Mouse (Mus musculus) liver, embryonic 11.5 days (tissue): ENCODE data around the gene Mfap4. TPM values are rescaled to one million over a fixed set of nuclear protein-coding genes. Genes with fewer than 3 reads are reported as not detected.
A peak's percentile ranks its signal among the peaks of the same experiment; 100 is the strongest.

ENCODE experiments used
- ATAC-seq: fragments of 200-750 bp; cut with Nextera tagmentation; replicated peaks from 2 replicates; pipeline ENCODE4 v1.8.0; 2017; ENCODE audit warnings: moderate number of reproducible peaks, mild to moderate bottlenecking, moderate TSS enrichment, moderate library complexity; ENCODE audit not compliant: low FRiP score
- DNase-seq: peaks from one replicate; pipeline ENCODE4 v3.0.0-alpha.2; 2017; ENCODE audit warnings: low spot score
- H3K27ac ChIP-seq: fragments of 300-500 bp; sonication (generic); 2 replicates; pipeline ENCODE4 v1.5.1; 2014; ENCODE audit warnings: mild to moderate bottlenecking, low read depth, low read length, control low read depth
- H3K27me3 ChIP-seq: fragments of 300-500 bp; sonication (generic); replicated peaks from 2 replicates; pipeline ENCODE4 v1.6.1; 2014; ENCODE audit warnings: low read length, mixed read lengths; ENCODE audit not compliant: control insufficient read depth, insufficient read depth
- H3K36me3 ChIP-seq: fragments of 300-500 bp; sonication (generic); 2 replicates; pipeline ENCODE4 v1.6.1; 2014; ENCODE audit warnings: mild to moderate bottlenecking, low read length, moderate library complexity, mixed read lengths; ENCODE audit not compliant: control insufficient read depth, insufficient read depth
- H3K4me1 ChIP-seq: fragments of 300-500 bp; sonication (generic); replicated peaks from 2 replicates; pipeline ENCODE4 v1.6.1; 2014; ENCODE audit warnings: low read length, mixed read lengths; ENCODE audit not compliant: control insufficient read depth, insufficient read depth
- H3K4me2 ChIP-seq: fragments of 300-500 bp; sonication (generic); 2 replicates; pipeline ENCODE4 v1.6.1; 2014; ENCODE audit warnings: mild to moderate bottlenecking, control low read depth, moderate library complexity
- H3K4me3 ChIP-seq: fragments of 300-500 bp; sonication (generic); 2 replicates; pipeline ENCODE4 v1.5.1; 2014; ENCODE audit warnings: low read depth, low read length, control low read depth
- H3K9ac ChIP-seq: fragments of 300-500 bp; sonication (generic); 2 replicates; pipeline ENCODE4 v1.6.1; 2014; ENCODE audit warnings: low read depth, low read length, control low read depth
- H3K9me3 ChIP-seq: fragments of 300-500 bp; sonication (generic); 2 replicates; pipeline ENCODE4 v1.6.1; 2016; ENCODE audit warnings: low read length, inconsistent platforms, mixed read lengths; ENCODE audit not compliant: control insufficient read depth
- WGBS: fragments of 180-500 bp; shearing (Covaris S2); extraction: QIAGEN DNeasy Blood & Tissue Kit; methylation state at CpG from one replicate; pipeline ENCODE4 v1.1.7; 2014; 5-methylcytosine and 5-hydroxymethylcytosine counted together
- polyA plus RNA-seq: library from polyadenylated mRNA; unstranded; fragments of >200 nt; fragmentation: Nextera tagmentation; extraction: Ambion mirVana; gene quantifications from 2 replicates; pipeline ENCODE4 v1.2.1, GENCODE M21; 2014

Gene Mfap4
- 36.5 and 39.1 TPM in 2 replicates for polyA plus RNA-seq

DNA sequence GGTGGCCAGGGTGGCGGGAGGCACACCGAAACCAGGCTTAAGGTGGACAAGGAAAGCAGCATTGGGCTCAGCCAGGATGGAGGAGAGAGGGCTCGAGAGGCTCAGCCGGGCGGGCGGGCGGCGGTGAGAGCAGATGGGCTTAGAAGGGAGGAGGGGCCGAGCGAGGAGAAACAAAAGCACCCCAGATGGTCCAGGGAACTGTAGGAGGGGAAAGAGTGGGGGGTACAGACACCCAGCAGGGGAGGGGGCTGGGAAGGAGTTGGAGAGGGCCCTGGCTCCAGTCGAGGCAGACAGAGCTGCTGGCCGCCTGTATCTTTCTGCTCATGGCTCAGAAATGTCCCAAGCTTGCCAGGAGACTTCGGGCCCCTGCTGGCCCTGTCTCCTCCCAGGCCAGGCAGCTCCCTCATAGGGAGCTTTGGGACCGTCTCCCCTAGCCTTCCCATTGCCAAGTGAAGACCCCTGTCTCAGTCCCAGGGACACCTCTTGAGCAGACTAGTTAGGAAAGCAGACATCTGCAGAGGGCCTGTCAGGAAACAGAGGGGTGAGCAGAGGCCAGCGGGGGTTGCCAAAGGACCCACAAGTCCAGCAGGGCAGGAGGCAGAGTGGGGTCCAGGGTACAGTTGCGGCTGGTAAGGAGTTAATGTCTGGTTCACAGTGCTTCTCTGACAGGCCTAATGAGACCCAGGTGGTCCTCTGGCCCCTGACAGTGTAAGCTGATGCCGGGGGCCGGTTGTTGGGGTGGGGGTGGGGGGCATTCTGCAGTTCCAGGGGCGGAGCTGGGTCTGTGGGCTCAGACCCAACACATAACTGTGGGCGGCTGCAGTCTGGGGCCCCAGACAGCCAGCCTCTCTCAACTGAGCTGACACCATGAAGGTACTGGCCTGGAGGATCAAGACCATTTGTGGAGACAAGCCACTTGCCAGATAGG lies at the start of gene Mfap4:
Gene Mfap4 (plus strand): TSS at position 819 of the 928 bp plus-strand sequence.
- Histone ChIP-seq H3K27me3 (peaks cover 7% of the 10 kb centered on the region; the same call in 1 of the 2 replicates), H3K4me3 (peak within 1 kb of the TSS; percentile 27; the same call in 1 of the 2 replicates), H3K9me3 (no peaks in the 10 kb centered on the region), H3K27ac (peak within 1 kb of the TSS; percentile 85), H3K4me1 (peaks cover 4% of the 10 kb centered on the region), H3K9ac (peak within 1 kb of the TSS; percentile 30; the same call in 1 of the 2 replicates), H3K4me2 (peak within 1 kb of the TSS; percentile 51), H3K36me3 (peaks cover 8% of the 10 kb centered on the region; the same call in 1 of the 2 replicates)
- DNase-seq (peak; percentile 50), ATAC-seq (no peak; the same call in 1 of the 2 replicates)
- 37% methylated on average over 20 of the region's 20 CpGs for WGBS

DNA sequence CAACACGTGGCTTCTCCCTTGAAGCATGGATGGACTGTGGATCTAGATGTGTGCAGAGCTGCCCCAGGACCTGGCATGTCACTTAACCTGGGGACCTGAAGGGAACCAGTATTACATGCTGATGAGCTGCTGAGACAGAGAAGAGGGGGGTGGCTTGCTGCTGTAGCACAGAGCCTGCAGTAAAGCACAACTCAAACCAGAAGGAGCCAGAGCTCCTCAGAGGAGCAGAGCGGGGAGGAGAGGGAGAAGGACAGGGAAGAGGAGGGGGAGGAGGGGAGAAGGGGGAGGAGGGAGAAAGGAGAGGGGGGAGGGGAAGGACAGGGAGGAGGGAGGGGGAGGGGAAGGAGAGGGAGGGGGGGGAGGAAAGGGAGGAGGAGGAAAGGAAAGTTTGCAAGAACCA lies 48.9 kb upstream of the Mfap4 start:
- Histone ChIP-seq H3K27ac (no peak overlapping the region), H3K4me3 (no peak overlapping the region), H3K36me3 (no peaks in the 10 kb centered on the region), H3K4me2 (no peak overlapping the region), H3K9ac (no peak overlapping the region), H3K27me3 (no peaks in the 10 kb centered on the region), H3K9me3 (no peaks in the 10 kb centered on the region), H3K4me1 (no peaks in the 10 kb centered on the region)
- no peak for ATAC-seq
- no peak for DNase-seq
- WGBS: 72% methylated on average over 1 of the region's 2 CpGs

DNA sequence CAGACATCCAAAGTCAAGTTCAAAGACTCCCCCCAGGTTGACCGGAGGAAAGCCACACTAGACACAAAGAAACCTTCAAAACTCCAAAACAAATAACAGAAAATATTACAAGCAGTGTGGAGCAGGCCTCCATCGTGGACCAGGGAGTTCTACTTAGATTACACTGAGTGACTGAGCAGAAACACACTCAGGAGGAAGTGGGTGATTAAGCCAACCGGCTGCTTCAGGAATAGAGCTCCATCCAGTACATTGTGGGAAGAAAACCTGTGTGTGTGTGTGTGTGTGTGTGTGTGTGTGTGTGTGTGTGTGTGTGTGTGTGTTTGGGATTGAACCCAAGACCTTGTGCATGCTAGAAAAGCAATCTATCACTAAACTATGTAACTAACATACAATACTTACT lies 46.1 kb upstream of the Mfap4 start:
- Histone ChIP-seq H3K9ac (no peak overlapping the region), H3K27me3 (no peaks in the 10 kb centered on the region), H3K36me3 (no peaks in the 10 kb centered on the region), H3K27ac (no peak overlapping the region), H3K4me1 (no peaks in the 10 kb centered on the region), H3K4me2 (no peak overlapping the region), H3K4me3 (no peak overlapping the region), H3K9me3 (no peaks in the 10 kb centered on the region)
- no peak for DNase-seq
- ATAC-seq: no peak
- whole genome bisulfite sequencing: 48% methylated on average over 3 of the region's 3 CpGs

DNA sequence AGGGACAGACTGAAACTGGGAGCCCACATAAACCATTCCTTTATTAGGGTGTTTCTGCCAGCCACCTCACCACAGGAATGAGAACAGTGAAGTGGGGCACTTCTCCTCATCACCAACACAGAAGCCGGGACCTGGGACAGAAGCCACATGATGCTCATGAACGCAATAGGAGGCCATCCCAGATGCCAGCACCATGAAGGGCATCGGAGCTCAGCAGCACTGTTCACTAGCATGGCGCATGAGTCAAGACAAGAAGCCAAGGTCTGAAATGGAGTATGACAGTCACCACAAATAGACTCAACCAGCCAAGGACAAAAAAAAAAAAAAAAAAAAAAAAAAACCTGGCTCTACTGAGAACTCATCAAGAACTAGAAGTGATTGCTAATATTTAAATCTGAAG lies 44.8 kb upstream of the Mfap4 start:
- 83% methylated on average over 4 of the region's 4 CpGs for WGBS
- H3K27me3 ChIP-seq: no peaks in the 10 kb centered on the region
- no peak for DNase-seq

DNA sequence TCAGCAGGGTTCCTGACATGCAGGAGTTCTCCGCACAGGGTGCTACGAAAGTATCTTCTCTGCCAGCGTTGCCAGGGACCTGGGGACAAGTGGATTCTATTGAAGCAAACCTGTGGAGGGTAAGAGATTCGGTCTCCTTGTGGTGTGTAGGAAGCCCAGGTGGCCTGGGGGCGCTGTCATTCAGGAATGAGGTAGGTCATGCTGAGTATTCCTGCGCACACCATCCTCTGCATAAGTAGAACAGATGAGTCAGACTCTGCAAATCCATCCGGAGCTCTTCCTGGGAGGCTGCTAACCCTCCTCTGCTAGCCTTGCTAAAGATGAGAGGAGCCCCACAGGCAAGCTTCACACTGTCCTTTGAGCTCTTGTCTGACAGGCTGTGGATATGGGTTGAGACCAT lies 43.6 kb upstream of the Mfap4 start:
- no peaks in the 10 kb centered on the region for H3K36me3 ChIP-seq
- H3K9me3 ChIP-seq: no peaks in the 10 kb centered on the region
- H3K9ac ChIP-seq: no peak overlapping the region
- 73% methylated on average over 7 of the region's 7 CpGs for WGBS
- ATAC-seq (no peak), DNase-seq (no peak)
- H3K4me1 ChIP-seq: no peaks in the 10 kb centered on the region
- H3K27ac ChIP-seq: no peak overlapping the region
- H3K4me3 ChIP-seq: no peak overlapping the region
- no peak overlapping the region for H3K4me2 ChIP-seq
- H3K27me3 ChIP-seq: no peaks in the 10 kb centered on the region

More for the DNA sequence above, 44.8 kb upstream of the Mfap4 start:
- no peak for ATAC-seq
- Histone ChIP-seq H3K36me3 (no peaks in the 10 kb centered on the region), H3K4me3 (no peak overlapping the region), H3K4me1 (no peaks in the 10 kb centered on the region), H3K4me2 (no peak overlapping the region), H3K9ac (no peak overlapping the region), H3K27ac (no peak overlapping the region), H3K9me3 (no peaks in the 10 kb centered on the region)

DNA sequence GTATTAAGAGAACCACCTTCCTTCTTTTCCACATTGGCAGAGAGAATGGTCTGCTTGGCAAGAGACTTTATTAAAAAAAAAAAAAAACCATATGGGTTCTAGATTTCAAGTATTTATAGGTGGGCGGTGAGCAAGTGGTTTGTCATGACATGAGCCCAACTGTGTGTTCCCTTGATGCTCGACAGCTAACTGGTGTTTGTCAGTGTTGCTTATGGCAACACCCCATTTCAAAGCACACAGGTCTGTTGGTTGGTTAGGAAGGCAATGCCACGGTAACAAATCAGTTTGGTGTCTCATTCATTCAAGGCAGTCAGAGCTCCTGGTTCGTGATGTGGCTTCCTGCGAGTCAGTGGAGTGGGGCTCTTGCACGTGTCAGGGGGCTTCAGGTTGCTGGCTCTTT lies 41.4 kb upstream of the Mfap4 start:
- H3K4me1 ChIP-seq: no peaks in the 10 kb centered on the region
- no peaks in the 10 kb centered on the region for H3K9me3 ChIP-seq
- H3K9ac ChIP-seq: no peak overlapping the region
- H3K36me3 ChIP-seq: no peaks in the 10 kb centered on the region
- H3K4me2 ChIP-seq: no peak overlapping the region
- H3K27me3 ChIP-seq: 0 out of 2 replicates have a peak, but pooled peaks cover 2% of the 10 kb centered on the region
- DNase-seq: no peak
- no peak overlapping the region for H3K27ac ChIP-seq
- 83% methylated on average over 6 of the region's 6 CpGs for WGBS
- H3K4me3 ChIP-seq: no peak overlapping the region
- ATAC-seq: no peak

DNA sequence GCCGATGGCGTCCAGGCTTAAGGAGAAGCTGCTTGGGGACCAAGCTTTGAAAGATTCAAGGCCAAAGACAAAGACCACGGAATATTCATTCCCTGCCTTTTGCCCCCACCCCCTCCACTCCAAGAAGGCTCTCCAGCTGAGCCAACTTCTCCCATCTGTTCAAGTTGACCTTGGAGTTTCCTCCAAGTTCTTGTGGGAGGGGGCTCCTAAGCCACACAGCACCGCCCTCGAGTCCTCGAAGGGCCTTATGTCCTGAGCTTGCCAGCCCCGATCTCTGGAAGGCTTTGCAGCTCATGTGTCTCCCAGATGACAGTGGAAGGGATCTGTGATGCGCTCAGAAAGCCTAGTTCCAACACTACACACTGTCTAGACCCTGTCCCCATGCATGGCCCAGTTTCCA lies 37.9 kb upstream of the Mfap4 start:
- Histone ChIP-seq H3K4me1 (no peaks in the 10 kb centered on the region), H3K4me3 (no peak overlapping the region), H3K36me3 (no peaks in the 10 kb centered on the region), H3K9me3 (no peaks in the 10 kb centered on the region), H3K27me3 (peaks cover 5% of the 10 kb centered on the region; the same call in 1 of the 2 replicates), H3K9ac (no peak overlapping the region), H3K4me2 (no peak overlapping the region), H3K27ac (no peak overlapping the region)
- WGBS: 78% methylated on average over 8 of the region's 8 CpGs
- DNase-seq (no peak), ATAC-seq (no peak)

DNA sequence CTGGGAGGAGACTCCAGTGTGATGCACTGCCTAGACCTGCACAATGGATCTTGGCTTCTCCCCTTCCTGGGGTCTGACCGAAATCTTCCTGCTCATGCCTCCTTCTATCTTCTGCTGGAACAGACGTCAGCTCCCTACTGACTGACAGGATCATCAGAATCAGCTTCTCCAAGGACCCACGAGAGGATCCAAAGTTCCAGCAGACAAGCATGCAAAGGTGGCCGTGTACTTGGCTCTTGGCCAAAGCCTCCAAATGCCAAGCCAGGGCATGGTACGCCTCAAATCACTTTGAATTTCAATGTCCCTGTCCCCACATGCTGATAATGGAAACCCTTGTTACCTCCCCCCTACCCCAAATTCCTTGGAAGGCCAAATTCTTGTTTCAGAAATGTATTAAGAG lies 37.2 kb upstream of the Mfap4 start:
- H3K9ac ChIP-seq: no peak overlapping the region
- no peaks in the 10 kb centered on the region for H3K4me1 ChIP-seq
- H3K4me3 ChIP-seq: no peak overlapping the region
- peaks cover 12% of the 10 kb centered on the region for H3K27me3 ChIP-seq
- 68% methylated on average over 5 of the region's 5 CpGs for WGBS
- H3K27ac ChIP-seq: no peak overlapping the region
- H3K4me2 ChIP-seq: no peak overlapping the region
- H3K36me3 ChIP-seq: no peaks in the 10 kb centered on the region
- ATAC-seq: no peak
- no peaks in the 10 kb centered on the region for H3K9me3 ChIP-seq
- no peak for DNase-seq
